Mouse (Mus musculus): Measurements from ENCODE around the gene Slc26a11.

The Slc26a11 gene

DNA sequence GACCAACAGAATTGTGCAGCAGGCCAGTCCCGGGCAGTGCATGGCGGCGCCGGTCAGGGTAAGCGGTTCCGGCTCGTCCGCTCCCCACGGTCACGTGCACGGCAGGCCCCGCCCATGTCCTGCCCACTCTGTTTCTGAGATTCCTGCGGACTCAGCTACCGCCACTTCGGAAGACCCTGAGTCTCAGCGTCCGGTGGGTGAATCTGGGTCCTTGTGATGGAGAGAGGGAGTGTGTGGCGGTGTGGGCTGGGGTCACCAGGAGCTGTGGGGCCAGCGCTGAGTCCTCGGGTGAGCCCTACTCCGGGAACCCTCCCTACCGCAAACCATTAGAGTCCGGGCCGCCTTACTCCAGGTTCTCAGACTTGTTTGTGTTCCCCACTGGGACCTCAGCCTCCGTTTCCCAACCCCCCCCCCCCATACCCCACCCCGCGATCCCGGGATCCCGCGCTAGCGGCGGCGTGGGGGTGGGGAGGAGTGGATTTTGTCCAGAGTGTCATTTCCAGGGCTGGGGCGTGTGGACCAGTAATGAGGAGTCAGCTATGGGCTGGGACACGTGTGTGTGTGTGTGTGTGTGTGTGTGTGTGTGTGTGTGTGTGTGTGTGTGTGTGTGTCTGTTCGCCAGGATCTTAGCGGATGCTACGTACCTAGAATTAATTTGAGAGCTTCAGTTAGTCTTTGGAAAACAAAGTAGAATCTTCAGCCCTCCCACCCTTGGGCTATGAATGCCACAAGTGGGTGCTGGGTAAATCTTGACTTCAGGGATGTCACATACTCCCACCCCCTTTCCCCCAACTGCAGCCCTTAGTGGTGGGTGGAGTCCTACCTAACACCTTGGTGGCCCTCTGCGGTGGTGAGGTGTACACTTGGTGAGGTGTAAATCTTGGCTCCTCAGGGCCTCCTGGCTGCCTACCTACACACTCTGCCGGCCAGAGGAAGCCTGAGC is at the start of gene Slc26a11, which contains the start of gene Sgsh:
TSS of gene Slc26a11 (plus strand) at position 115 of the 943 bp plus-strand sequence.
TSS of gene Sgsh (minus strand) at position 94 of the 943 bp plus-strand sequence.
- DNase-seq: peak; percentile 69

DNA sequence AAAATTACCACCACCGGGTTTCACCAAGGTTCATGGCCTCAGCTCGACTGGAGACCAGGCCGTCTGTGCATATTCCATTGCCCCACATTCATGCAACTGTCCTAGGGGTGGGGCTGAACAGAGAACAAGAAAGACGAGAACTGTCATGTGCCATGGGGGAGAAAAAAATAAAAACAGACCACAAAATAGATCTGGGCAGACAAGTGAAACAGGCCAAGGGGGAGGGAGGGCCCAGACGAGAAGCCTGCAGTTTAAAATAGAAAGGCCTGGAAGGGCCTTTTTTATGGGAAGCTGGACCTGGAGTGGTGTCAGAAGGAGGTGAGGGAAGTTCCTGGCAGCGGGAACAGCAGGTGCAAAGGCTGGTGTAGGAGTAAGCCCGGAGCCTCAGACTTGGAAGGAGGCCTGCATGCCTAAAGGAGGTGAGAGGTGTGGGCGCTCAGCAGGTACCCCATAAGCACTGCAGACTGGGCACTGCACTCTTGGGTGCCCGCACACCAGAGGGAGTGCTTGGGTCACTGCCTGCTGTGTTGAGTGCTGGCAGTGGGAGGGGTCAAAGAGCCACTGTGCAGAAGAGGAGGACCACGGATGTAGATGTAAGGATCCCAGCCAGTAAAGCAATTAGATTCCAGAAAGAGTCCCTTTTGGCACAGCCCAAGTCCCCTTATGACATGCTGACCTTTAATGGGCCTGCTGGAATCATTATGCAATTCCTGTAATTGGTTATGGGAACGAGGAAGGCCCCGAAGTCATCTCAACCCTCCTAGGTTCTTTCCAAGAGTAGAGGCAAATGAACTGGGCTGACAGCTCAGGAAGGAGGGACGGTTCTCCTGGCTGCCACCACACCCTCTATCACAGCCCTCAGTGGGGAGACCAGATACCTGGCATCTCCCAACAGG is 48.3 kb upstream of the Slc26a11 start:
- DNase-seq: no peak

DNA sequence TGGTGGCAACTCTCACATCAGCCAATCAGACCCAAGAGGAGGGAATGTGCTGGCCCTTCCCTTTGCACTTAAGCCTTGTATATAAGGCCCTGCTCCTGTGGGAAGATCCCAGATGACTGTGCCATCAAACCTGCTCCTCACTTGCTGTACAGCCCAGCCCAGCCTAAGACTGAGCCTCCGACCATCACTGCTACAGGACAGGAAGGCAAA is 47.8 kb upstream of the Slc26a11 start, which contains the start of gene Card14:
TSS of gene Card14 (plus strand) at position 111 of the 210 bp plus-strand sequence.
- no peak for DNase-seq

DNA sequence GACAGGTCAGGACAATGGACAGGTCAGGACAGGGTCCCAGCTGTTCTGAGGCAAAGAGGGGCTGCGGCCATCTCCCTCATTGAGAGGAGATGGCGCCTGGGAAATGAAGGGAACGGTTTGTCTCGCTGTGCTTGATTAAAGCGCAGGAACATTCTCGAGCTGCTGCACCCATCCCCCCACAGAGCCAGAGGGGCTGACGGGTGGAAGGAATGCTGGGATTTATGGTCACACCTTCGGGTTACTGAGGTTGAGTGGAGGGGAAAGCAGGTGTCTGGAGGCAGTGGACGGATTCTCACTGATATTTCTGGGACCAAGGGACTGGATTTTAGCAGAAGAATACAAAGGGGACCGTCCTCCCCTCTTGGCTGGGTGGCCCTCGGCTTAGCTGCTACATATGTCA is 47.4 kb upstream of the Slc26a11 start:
- no peak for DNase-seq

DNA sequence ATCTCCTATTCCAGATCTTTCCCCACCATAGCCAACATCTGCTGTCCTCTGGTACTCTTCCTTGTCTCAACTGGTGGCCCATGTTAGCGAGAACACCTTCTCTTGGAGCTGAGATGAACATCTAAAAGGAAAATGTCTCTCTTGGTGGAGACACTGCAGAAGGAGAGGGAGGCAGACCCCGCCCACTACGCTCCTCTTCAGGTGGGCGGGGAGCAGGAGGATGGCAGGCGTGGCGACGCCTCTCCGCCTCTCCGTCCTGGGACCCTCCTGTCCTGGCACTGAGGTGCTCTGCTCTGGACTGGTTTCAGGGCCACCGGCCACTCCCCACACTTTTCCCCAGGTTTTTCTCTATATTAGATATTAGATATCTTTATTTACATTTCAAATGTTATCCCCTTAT is 44.7 kb upstream of the Slc26a11 start:
- DNase-seq: no peak

DNA sequence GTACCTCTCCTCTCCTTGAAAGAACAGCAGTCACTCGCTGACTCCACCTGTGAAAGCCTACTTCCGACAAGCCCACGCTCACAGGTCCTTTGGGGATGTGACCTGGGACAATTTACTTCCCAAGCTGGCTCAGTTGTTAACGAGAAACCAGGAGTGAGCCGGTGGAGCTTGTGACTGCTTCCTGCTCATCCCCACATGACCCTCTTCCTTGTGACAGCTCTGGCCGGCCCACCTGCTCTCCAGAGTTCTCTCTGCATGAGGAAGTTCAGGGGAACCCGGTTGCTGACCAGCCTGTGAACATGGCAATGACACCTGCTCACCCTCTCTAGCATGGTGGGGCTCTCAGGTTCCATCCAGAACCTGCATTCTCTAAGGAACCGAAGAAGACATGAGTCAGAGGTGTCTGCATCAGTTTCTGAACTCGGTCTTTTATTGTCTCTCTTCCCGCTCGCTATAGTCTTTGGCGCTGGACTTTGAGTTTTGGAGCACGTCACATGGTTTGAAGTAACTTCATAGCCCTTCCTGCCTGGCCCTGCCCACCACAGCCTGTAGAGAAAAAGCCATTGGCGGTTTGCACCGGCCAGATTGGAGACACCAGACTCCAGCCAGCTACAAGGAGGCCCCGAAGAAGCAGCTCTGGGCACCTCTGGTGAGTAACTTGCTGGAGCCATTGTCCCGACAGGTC is 41.0 kb upstream of the Slc26a11 start:
- DNase-seq: no peak

DNA sequence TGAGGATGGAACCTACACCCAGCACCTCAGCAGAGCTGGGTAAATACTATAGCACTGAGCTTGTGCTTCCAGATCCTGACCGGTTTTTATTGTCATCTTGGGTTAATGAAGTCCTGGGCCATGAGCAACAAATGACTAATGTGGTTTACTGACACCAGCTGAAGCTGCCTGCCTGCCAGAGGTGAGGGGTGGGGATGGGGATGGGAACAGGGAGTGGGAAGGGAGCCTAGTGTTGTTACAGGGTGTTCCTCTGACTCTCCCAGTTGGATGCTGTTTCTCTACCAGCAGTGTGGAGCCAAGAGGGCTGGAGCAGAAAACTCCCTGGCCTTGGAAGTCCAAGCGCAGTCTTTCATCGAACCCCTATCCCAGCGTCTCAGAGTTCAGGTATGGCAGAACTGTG is 38.6 kb upstream of the Slc26a11 start:
- DNase-seq: no peak

DNA sequence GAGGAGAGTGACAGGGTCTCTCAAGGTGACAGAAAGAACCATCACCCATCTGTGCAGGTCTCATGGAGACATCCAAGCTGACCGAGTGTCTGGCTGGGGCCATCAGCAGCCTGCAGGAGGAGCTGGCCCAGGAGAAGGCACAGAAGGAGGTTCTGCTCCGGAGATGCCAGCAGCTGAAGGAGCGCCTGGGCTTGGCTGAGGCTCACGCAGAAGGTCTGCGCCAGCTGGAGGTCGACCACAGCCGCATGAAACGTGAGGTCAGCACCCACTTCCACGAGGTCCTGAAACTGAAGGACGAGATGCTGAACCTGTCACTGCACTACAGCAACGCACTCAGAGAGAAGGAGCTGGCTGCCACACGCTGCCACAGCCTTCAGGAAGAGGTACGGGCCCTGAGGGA is 32.8 kb upstream of the Slc26a11 start:
- DNase-seq: no peak

DNA sequence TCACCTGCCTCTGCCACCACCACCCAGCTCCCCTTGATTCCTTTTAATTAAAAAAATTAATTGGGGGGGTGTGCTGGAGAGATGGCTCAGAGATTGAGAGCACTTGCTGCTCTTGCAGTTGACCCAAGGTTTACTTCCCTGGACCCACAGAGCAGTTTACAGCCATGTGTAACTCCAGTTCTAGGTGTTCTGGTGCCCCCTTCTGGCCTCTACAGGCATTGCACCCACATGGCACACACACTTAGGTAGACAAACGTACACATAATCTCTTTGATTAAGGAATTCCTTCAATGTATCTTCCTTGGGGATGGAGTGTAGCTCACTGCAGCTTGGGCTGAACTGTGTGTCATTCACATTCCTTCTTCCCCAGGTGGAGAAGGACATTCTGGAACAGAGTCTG is 30.3 kb upstream of the Slc26a11 start:
- no peak for DNase-seq

DNA sequence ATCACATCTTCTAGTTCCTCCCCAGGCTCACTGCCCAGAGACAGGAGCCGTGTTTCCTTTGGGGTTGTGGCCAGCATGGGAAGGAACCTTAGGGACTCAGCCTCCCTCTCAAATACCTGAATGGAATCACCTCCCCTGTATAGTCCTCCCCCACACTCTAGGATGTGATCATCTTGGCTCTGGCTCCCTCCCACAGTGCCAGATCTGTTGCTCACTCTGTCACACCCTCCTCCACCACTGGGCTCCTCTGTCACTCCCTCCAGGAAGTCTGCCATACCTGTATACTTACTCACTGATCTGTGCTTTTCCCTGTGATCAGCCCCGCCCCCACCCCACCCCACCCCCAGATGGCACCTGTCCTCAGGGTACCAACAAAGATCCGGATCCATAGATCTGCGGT is 24.8 kb upstream of the Slc26a11 start:
- DNase-seq: no peak

DNA sequence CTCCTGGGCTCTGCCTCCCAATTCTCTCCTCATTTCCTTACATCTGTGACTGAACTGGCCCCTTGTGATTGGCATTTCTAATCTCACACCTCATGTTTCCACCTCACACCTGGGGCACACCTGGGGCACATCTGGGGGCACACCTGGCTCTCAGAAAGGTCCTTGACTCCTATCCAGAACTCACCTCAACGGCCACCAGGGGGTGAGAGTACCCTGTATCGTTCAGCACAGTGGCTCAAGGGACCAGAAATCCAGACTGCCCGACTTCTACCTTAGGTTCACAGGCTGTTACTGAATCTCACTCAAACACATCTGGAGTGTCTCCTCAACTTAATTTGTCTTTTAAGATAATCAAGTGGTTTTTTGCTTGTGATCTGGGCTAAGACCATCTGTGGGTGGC is 23.4 kb upstream of the Slc26a11 start:
- DNase-seq: no peak

DNA sequence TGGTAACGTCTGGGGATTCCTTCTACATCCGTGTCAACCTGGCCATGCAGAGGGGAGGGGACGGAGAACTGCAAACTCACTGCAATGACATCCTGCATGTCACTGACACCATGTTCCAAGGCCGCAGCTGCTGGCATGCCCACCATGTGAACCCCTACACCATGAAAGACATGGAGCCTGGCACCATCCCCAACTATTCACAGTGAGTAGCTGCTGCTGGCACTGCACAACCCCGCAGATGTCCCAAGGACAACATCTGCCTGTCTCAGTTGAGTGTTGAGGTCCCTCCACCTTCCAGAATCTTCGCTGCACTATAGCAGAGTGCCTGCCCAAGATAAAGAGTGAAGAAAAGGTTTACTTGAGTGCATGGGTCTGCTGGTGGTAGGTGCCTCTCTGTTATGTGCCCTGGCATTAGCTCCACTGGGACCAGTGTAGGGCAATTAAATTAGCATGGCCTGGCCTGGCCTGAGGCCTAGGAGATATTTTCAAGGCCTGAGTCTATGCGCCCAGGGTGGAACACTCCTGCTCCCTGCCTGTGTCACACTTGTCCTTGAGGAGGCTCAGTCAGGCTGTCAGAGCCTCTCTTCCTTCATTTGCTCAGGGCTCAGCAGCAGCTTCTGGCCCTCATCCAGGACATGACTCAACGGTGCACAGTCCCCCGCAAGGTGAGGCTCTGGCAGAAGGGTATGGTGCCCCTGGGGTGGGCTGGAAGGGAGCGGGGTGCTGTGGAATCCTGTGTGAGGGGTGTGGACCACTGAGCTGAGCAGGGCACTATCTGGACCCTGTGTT is 16.9 kb upstream of the Slc26a11 start:
- no peak for DNase-seq

DNA sequence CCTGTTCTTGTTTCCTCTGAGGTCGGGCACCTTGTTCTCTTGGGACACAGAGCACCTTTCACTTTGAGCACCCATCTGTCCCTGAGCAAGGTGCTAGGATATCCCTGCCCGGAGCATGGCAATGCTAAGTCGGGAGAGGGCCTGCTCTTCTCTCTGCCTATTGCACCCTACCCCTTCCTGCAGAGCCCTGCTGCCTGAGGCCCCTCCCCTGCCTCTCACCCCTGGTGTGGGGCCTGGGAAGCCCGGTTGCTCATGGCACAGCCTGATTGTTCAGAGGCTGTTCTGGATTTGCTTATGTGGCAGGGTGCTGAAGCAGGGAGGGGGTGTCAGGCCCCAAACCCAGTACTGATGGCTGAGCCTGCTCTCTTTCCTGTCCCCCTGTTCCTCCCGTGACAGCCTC is 16.2 kb upstream of the Slc26a11 start:
- DNase-seq: no peak

DNA sequence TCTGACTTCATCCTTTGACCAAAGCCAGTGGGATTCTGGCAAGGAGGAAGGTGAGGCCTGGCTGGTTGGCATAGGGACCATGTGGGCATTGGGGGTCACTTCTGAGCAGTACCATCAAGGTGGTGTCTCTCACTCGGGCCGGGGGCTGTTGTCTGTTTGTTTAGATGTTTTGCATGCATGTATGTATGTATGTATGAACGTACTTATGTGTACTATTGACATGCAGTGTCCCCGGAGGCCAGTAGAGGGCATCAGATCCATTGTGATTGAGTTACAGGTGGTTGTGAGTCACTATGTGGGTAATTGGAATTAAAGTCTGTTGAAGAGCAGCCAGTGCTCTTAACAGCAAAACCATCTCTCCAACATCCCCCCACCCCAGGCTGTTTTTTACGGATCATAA is 15.7 kb upstream of the Slc26a11 start:
- peak; percentile 61 for DNase-seq

DNA sequence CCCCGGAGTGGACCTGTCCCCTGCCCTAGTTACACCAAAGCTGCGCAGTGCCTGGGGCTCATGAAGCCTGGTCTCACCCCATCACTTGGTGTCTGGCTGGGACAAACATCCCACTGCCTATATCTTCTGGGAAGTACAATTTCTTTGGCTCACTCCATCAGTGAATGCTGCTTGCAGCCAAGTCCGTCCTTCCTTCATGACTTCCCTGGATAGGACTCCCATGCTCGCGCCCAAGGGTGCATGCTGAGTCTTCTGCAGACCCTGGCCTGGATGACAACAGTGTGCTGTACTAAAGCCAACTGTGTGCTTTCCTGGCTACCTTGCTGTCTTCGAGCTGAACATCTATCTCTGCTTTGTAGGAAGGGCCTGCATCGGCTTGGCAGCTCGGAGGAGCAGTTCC is 11.2 kb upstream of the Slc26a11 start:
- no peak for DNase-seq

DNA sequence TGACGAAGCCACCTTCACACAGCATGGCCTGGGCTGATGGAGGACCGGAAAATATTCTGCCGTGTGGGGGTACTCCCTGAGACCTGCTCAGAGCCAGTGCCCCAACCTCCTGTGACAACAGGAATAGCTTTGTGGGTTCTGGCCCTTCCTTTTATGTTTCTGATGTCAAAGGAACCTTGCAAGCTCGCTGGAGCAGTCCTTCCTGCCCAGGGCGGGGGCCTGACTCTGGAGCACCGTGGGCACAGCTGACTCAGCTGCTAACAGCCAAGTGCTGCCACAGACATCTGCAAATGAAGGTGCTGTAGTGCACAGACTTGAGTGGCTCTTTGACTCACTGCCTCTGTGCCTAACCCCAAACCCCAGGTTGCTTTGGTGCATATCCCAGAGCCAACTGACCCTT is 10.5 kb upstream of the Slc26a11 start:
- no peak for DNase-seq

DNA sequence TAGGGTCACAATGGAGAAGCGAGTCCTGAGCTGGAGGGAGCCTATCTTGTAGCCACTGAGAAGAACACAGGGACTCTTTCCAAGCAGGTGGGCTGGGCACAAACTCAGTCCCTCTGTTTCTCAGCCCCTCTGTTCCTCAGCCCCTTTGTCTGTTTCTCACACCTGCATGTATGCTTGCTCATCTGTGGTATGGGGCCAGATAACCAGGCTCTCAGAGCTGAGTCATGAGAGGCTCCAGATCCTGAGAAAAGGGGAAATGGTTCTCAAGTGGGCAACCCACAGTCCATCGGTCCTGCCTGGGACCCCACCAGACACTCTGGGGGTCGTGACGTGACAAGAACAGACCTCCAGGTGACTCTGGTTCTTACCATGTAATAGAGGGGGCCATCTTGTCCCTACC is 8.2 kb upstream of the Slc26a11 start:
- no peak for DNase-seq

DNA sequence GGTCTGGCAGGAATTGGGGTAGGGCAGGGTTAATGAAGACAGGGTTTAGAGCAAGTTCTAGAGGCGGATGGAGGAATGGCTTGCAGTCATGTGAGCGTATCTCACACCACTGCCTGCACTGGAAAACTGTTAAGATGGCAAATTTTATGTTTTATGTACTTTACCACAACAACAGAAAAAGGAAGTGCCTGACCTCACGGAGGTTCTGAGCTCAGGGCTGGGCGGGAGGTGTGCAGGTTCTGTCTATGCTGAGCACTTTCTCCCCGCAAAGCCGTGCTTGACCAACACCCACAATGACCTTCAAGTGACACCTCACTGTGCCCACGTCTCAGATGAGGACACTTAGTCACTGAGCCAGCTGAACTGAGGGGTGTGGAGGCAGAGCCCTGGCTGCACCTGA is 3.2 kb upstream of the Slc26a11 start:
- DNase-seq: no peak

DNA sequence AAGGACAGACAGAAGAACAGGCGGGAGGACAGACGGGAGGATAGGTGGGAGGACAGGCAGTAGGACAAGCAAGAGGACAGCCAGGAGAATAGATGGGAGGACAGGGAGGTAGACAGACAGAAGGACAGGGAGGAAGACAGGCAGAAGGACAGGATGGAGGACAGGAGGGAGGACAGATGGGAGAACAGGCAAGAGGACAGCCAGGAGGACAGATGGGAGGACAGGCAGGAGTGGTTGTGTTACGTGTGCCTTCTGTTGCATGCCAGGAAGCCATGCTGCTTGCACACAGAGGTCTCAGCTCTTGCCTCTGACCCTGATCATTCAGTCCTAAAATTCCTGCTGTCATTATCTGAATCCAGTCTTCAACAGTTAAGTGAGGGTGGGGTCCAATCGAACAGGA is 1.4 kb upstream of the Slc26a11 start:
- no peak for DNase-seq

DNA sequence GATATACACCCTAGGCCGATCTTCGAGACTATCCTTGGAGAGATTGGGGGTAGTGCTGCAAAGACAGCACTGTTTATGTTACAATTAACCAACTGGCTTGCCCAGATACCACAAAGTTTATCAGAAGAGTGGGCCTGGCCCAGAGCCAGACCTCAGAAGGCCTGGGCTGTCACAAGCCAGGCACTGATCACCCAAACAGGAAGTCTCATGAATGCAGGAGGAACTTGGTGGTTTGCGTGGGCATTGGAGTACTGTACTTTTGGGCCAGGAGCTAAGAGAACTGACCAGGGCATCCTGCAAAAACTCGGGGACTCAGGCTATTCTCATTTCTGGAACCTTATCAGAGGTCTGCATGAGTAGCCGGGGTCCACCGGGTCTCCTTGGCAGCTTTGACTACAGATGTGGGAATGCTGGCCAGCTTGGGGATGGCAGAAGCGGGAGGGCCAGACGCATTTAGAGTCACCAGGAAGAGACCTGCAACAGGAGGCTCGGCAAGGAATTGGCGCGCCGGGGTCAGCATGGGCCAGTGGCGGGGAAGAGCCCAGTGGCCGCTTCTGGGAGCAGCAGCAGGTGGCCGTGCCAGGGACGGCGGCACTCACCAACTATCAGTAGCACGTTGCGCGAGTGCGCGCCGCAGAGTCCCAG is 437 bp upstream of the Slc26a11 start:
- peak; percentile 69 for DNase-seq

DNA sequence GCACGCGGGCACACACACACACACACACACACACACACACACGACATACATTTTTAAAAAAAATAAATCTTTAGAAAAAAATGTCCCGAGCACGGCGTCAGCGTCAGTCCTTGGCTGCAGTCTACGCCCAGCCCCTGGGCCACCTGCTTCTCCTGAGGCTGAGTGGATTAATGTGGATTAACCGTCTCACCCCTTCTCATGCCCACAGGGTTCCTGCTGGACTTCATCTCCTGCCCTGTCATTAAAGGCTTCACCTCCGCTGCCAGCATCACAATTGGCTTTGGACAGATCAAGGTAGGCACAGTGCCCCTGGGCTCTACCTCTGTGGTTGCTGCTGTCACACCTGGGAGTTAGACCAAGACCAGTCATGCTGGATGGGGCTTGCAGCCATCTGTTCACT is 3.7 kb downstream of the Slc26a11 start:
- DNase-seq: no peak
